8 mouse cellular contexts compared by ENCODE assay signal in genomic region chr8:4212809-4213209, GRCm38 (mm10). TPM values are rescaled to one million over a fixed set of nuclear protein-coding genes. Genes with fewer than 3 reads are reported as not detected.
DNase-seq lines count a peak whose midpoint lies in the region; ATAC-seq and TF ChIP-seq lines count a peak whose summit lies in the region.

No protein-coding gene starts in this region.

- H3K4me1 ChIP-seq in heart, embryonic 14.5 days (ENCODE audit: control insufficient read depth in 2 of 2, insufficient read depth in 2 of 2, low read length in 2 of 2) = peaks cover 13 to 21% of the 10 kb centered on the region in 2 experiments
- peaks cover 2 to 15% of the 10 kb centered on the region in 2 experiments; a peak in 3 of 4 replicates for H3K4me1 ChIP-seq in MEL (ENCODE audit: control insufficient read depth in 1 of 2, insufficient read depth in 2 of 2, low read length in 2 of 2)
- peaks cover 26% of the 10 kb centered on the region for H3K4me1 ChIP-seq in forebrain, postnatal 0 days (ENCODE audit: insufficient read depth)
- peaks cover 27% of the 10 kb centered on the region for H3K4me1 ChIP-seq in liver, embryonic 12.5 days
- peaks cover 33% of the 10 kb centered on the region for H3K4me1 ChIP-seq in neural tube, embryonic 14.5 days (ENCODE audit: control insufficient read depth, insufficient read depth, low read length)

- no peak for TF ChIP-seq POLR2A in MEL (IDR thresholded peaks at IDR 0.05; ENCODE audit: control insufficient read depth in 1 of 2, insufficient read depth in 1 of 2, low read depth in 1 of 2, low read length in 2 of 2, poor library complexity in 1 of 2)

- peak overlapping the region; percentile 35 to 45; a peak in 3 of 4 replicates for H3K4me3 ChIP-seq in heart, embryonic 14.5 days (ENCODE audit: control insufficient read depth in 1 of 2, insufficient read depth in 1 of 2, low read depth in 1 of 2, low read length in 2 of 2)
- peak overlapping the region; percentile 60 to 88 for H3K4me3 ChIP-seq in MEL (ENCODE audit: control insufficient read depth in 1 of 2, insufficient read depth in 1 of 2, low read depth in 2 of 2, low read length in 2 of 2)
- H3K4me3 ChIP-seq in forebrain, postnatal 0 days (ENCODE audit: low read depth, low read length) = peak overlapping the region; percentile 39
- peak overlapping the region; percentile 39 for H3K4me3 ChIP-seq in liver, embryonic 12.5 days
- peak overlapping the region; percentile 40 for H3K4me3 ChIP-seq in neural tube, embryonic 14.5 days (ENCODE audit: low read depth, low read length)

- no peaks in the 10 kb centered on the region for H3K9me3 ChIP-seq in heart, embryonic 14.5 days (ENCODE audit: control insufficient read depth, low read length)
- H3K9me3 ChIP-seq in MEL (replicated peaks; ENCODE audit: insufficient read depth, low read length) = no peaks in the 10 kb centered on the region
- no peaks in the 10 kb centered on the region for H3K9me3 ChIP-seq in forebrain, postnatal 0 days (ENCODE audit: low read length)
- H3K9me3 ChIP-seq in liver, embryonic 12.5 days (replicated peaks) = no peaks in the 10 kb centered on the region
- no peaks in the 10 kb centered on the region for H3K9me3 ChIP-seq in neural tube, embryonic 14.5 days (ENCODE audit: control insufficient read depth, low read length)

- no peak for TF ChIP-seq RAD21 in MEL (IDR thresholded peaks at IDR 0.05; ENCODE audit: low read depth, low read length)

- no peak for ATAC-seq in heart, embryonic 14.5 days (ENCODE audit: insufficient number of reproducible peaks, insufficient read depth, low FRiP score, low read depth)
- no peak for ATAC-seq in forebrain, postnatal 0 days
- ATAC-seq in liver, embryonic 12.5 days = peak; percentile 23
- ATAC-seq in neural tube, embryonic 14.5 days (ENCODE audit: low read depth) = peak; percentile 2; the same call in 1 of the 2 replicates

- intact Hi-C loops in heart, postnatal 25 days (cut with DNase I) = no loop called here

- TF ChIP-seq EP300 in MEL (IDR thresholded peaks at IDR 0.05; ENCODE audit: low read depth in 1 of 2, low read length in 2 of 2) = no peak

- peak overlapping the region; percentile 41 for H3K9ac ChIP-seq in heart, embryonic 14.5 days (ENCODE audit: low read length)
- peak overlapping the region; percentile 45 for H3K9ac ChIP-seq in MEL (ENCODE audit: control insufficient read depth, low read depth, low read length, poor library complexity, severe bottlenecking)
- H3K9ac ChIP-seq in forebrain, postnatal 0 days = peak overlapping the region; percentile 56
- H3K9ac ChIP-seq in liver, embryonic 12.5 days = no peak overlapping the region
- H3K9ac ChIP-seq in neural tube, embryonic 14.5 days (replicated peaks; ENCODE audit: low read depth, low read length) = peak overlapping the region; percentile 59

- peaks cover 46% of the 10 kb centered on the region for H3K27me3 ChIP-seq in heart, embryonic 14.5 days (ENCODE audit: control insufficient read depth, insufficient read depth, low read length)
- H3K27me3 ChIP-seq in MEL (ENCODE audit: control insufficient read depth in 1 of 2, insufficient read depth in 2 of 2, low read length in 2 of 2) = no peaks in the 10 kb centered on the region
- H3K27me3 ChIP-seq in forebrain, postnatal 0 days (ENCODE audit: insufficient read depth, low read length) = no peaks in the 10 kb centered on the region
- peaks cover 97% of the 10 kb centered on the region for H3K27me3 ChIP-seq in liver, embryonic 12.5 days (replicated peaks)
- H3K27me3 ChIP-seq in neural tube, embryonic 14.5 days (ENCODE audit: control insufficient read depth, insufficient read depth, low read length) = no peaks in the 10 kb centered on the region

- WGBS in heart, embryonic 14.5 days = 2% methylated on average over 25 of the region's 25 CpGs
- WGBS in forebrain, postnatal 0 days = 3% methylated on average over 25 of the region's 25 CpGs
- 2% methylated on average over 25 of the region's 25 CpGs for WGBS in liver, embryonic 12.5 days (ENCODE audit: insufficient replicate concordance)
- WGBS in neural tube, embryonic 14.5 days = 2% methylated on average over 25 of the region's 25 CpGs

- no peaks in the 10 kb centered on the region for H3K36me3 ChIP-seq in heart, embryonic 14.5 days (ENCODE audit: control insufficient read depth, insufficient read depth, low read length)
- no peaks in the 10 kb centered on the region; a peak in 1 of 4 replicates for H3K36me3 ChIP-seq in MEL (ENCODE audit: control insufficient read depth in 1 of 2, insufficient read depth in 2 of 2, low read length in 2 of 2)
- H3K36me3 ChIP-seq in forebrain, postnatal 0 days (ENCODE audit: insufficient read depth) = peaks cover 20% of the 10 kb centered on the region
- no peaks in the 10 kb centered on the region for H3K36me3 ChIP-seq in liver, embryonic 12.5 days
- H3K36me3 ChIP-seq in neural tube, embryonic 14.5 days (ENCODE audit: control insufficient read depth, insufficient read depth, low read length) = peaks cover 26% of the 10 kb centered on the region; the same call in 1 of the 2 replicates

- H3K79me2 ChIP-seq in MEL (ENCODE audit: control insufficient read depth, insufficient read depth, low read length, poor library complexity) = no peaks in the 10 kb centered on the region

- peak overlapping the region; percentile 75 for H3K4me2 ChIP-seq in heart, embryonic 14.5 days (ENCODE audit: low read length)
- H3K4me2 ChIP-seq in forebrain, postnatal 0 days (ENCODE audit: low read depth) = peak overlapping the region; percentile 85
- peak overlapping the region; percentile 74 for H3K4me2 ChIP-seq in liver, embryonic 12.5 days
- peak overlapping the region; percentile 94 for H3K4me2 ChIP-seq in neural tube, embryonic 14.5 days (ENCODE audit: low read depth, low read length)

- H3K27ac ChIP-seq in heart, embryonic 14.5 days (replicated peaks in 1 of 2; ENCODE audit: control insufficient read depth in 1 of 2, insufficient read depth in 1 of 2, low read depth in 2 of 2, low read length in 2 of 2) = no peak overlapping the region
- H3K27ac ChIP-seq in MEL (ENCODE audit: control insufficient read depth, low read depth, low read length) = no peak overlapping the region
- H3K27ac ChIP-seq in forebrain, postnatal 0 days (ENCODE audit: low read depth, low read length) = peak overlapping the region; percentile 57; the same call in 1 of the 2 replicates
- H3K27ac ChIP-seq in liver, embryonic 12.5 days = no peak overlapping the region
- H3K27ac ChIP-seq in neural tube, embryonic 14.5 days (ENCODE audit: low read depth, low read length) = peak overlapping the region; percentile 12; the same call in 1 of the 2 replicates

- no peak for TF ChIP-seq CTCF in MEL (IDR thresholded peaks at IDR 0.05 in 2 of 3, conservative IDR thresholded peaks at IDR 0.05 in 1 of 3; ENCODE audit: control insufficient read depth in 1 of 3, insufficient read depth in 1 of 3, low read depth in 2 of 3, low read length in 3 of 3, poor library complexity in 1 of 3, severe bottlenecking in 1 of 3)
- TF ChIP-seq CTCF in forebrain, postnatal 0 days (IDR thresholded peaks at IDR 0.05; ENCODE audit: low read depth) = no peak

- DNase-seq in heart, postnatal 25 days (ENCODE audit: low spot score) = no peak
- peak; percentile 46 for DNase-seq in MEL (ENCODE audit: low read depth, low spot score)
- DNase-seq in forebrain, postnatal 0 days = peak; percentile 46
- DNase-seq in cerebellum, adult 11-12 months = no peak
- no peak for DNase-seq in retina, embryonic 14.5 days (ENCODE audit: low spot score)

RNA-seq across cellular contexts. Expression of gene Prr36, which starts 4.5 kb away (rescaled TPM):
- 0.19 and 0.47 TPM in 2 replicates for polyA plus RNA-seq in heart, embryonic 14.5 days (2014; fragmentation: Nextera tagmentation; extraction: Ambion mirVana)
- not detected for total RNA-seq in heart, postnatal 25 days (2021)
- total RNA-seq in MEL (2012; rRNA removed) = 0.03 and 0.08 TPM in 2 replicates
- polyA plus RNA-seq in MEL (2012; ENCODE audit: insufficient read depth in 1 of 2, insufficient read length in 2 of 2, low read depth in 1 of 2, low replicate concordance in 2 of 2, missing spikeins in 1 of 2) = under 1 TPM in 1 of 2 experiments, not detected in 1; 0.58 TPM
- total RNA-seq in forebrain, postnatal 0 days (2014; rRNA removed) = 12.7 and 14.8 TPM in 2 replicates
- polyA plus RNA-seq in forebrain, postnatal 0 days (2015; fragmentation: Nextera tagmentation; extraction: Ambion mirVana) = 28.8 and 37.2 TPM in 2 replicates
- 0.25 and 0.43 TPM in 2 replicates for polyA plus RNA-seq in liver, embryonic 12.5 days (2016; fragmentation: Nextera tagmentation; extraction: Ambion mirVana)
- polyA plus RNA-seq in neural tube, embryonic 14.5 days (2014; fragmentation: Nextera tagmentation; extraction: Ambion mirVana) = 48.5 and 53.3 TPM in 2 replicates

RNA-seq across cellular contexts. Expression of gene Lrrc8e, which starts 13.8 kb away (rescaled TPM):
- polyA plus RNA-seq in heart, embryonic 14.5 days (2014; fragmentation: Nextera tagmentation; extraction: Ambion mirVana) = not detected in 2 replicates
- total RNA-seq in heart, postnatal 25 days (2021) = under 1 TPM; 0.08 to 0.34 TPM
- 0.35 and 0.49 TPM in 2 replicates for total RNA-seq in MEL (2012; rRNA removed)
- polyA plus RNA-seq in MEL (2012; ENCODE audit: insufficient read depth in 1 of 2, insufficient read length in 2 of 2, low read depth in 1 of 2, low replicate concordance in 2 of 2, missing spikeins in 1 of 2) = under 1 TPM in 1 of 2 experiments, not detected in 1; 0.36 TPM
- not detected in 2 replicates for total RNA-seq in forebrain, postnatal 0 days (2014; rRNA removed)
- 0.08 TPM in 1 of 2 replicates, not detected in the other for polyA plus RNA-seq in forebrain, postnatal 0 days (2015; fragmentation: Nextera tagmentation; extraction: Ambion mirVana)
- polyA plus RNA-seq in liver, embryonic 12.5 days (2016; fragmentation: Nextera tagmentation; extraction: Ambion mirVana) = 0.18 and 0.37 TPM in 2 replicates
- 0.07 TPM in 1 of 2 replicates, not detected in the other for polyA plus RNA-seq in neural tube, embryonic 14.5 days (2014; fragmentation: Nextera tagmentation; extraction: Ambion mirVana)

RNA-seq across cellular contexts. Expression of gene Map2k7, which starts 25.7 kb away (rescaled TPM):
- 14.9 and 16.9 TPM in 2 replicates for polyA plus RNA-seq in heart, embryonic 14.5 days (2014; fragmentation: Nextera tagmentation; extraction: Ambion mirVana)
- 10 to 100 TPM; 68.9 to 69.9 TPM for total RNA-seq in heart, postnatal 25 days (2021)
- total RNA-seq in MEL (2012; rRNA removed) = 25.8 and 26.3 TPM in 2 replicates
- 100 to 1,000 TPM in 1 of 2 experiments, not detected in 1; 115 TPM for polyA plus RNA-seq in MEL (2012; ENCODE audit: insufficient read depth in 1 of 2, insufficient read length in 2 of 2, low read depth in 1 of 2, low replicate concordance in 2 of 2, missing spikeins in 1 of 2)
- 26.3 and 45.8 TPM in 2 replicates for total RNA-seq in forebrain, postnatal 0 days (2014; rRNA removed)
- 19.2 and 24.4 TPM in 2 replicates for polyA plus RNA-seq in forebrain, postnatal 0 days (2015; fragmentation: Nextera tagmentation; extraction: Ambion mirVana)
- 18.0 and 21.1 TPM in 2 replicates for polyA plus RNA-seq in liver, embryonic 12.5 days (2016; fragmentation: Nextera tagmentation; extraction: Ambion mirVana)
- 17.4 and 22.1 TPM in 2 replicates for polyA plus RNA-seq in neural tube, embryonic 14.5 days (2014; fragmentation: Nextera tagmentation; extraction: Ambion mirVana)

RNA-seq across cellular contexts. Expression of gene Gm49320, which starts 25.9 kb away (rescaled TPM):
- 0.22 and 0.53 TPM in 2 replicates for polyA plus RNA-seq in heart, embryonic 14.5 days (2014; fragmentation: Nextera tagmentation; extraction: Ambion mirVana)
- not detected for total RNA-seq in heart, postnatal 25 days (2021)
- not detected in 2 replicates for total RNA-seq in MEL (2012; rRNA removed)
- polyA plus RNA-seq in MEL (2012; ENCODE audit: insufficient read depth in 1 of 2, insufficient read length in 2 of 2, low read depth in 1 of 2, low replicate concordance in 2 of 2, missing spikeins in 1 of 2) = 1 to 10 TPM in 1 of 2 experiments, not detected in 1; 2.0 TPM
- 1.3 TPM in 1 of 2 replicates, not detected in the other for total RNA-seq in forebrain, postnatal 0 days (2014; rRNA removed)
- 0.10 and 0.67 TPM in 2 replicates for polyA plus RNA-seq in forebrain, postnatal 0 days (2015; fragmentation: Nextera tagmentation; extraction: Ambion mirVana)
- 0.18 and 0.43 TPM in 2 replicates for polyA plus RNA-seq in liver, embryonic 12.5 days (2016; fragmentation: Nextera tagmentation; extraction: Ambion mirVana)
- polyA plus RNA-seq in neural tube, embryonic 14.5 days (2014; fragmentation: Nextera tagmentation; extraction: Ambion mirVana) = 0.89 and 1.3 TPM in 2 replicates

RNA-seq across cellular contexts. Expression of gene Tgfbr3l, which starts 35.2 kb away (rescaled TPM):
- 2.5 and 2.6 TPM in 2 replicates for polyA plus RNA-seq in heart, embryonic 14.5 days (2014; fragmentation: Nextera tagmentation; extraction: Ambion mirVana)
- 1 to 10 TPM; 2.4 to 2.5 TPM for total RNA-seq in heart, postnatal 25 days (2021)
- 2.2 TPM in 2 replicates for total RNA-seq in MEL (2012; rRNA removed)
- 10 to 100 TPM in 1 of 2 experiments, not detected in 1; 14.2 TPM for polyA plus RNA-seq in MEL (2012; ENCODE audit: insufficient read depth in 1 of 2, insufficient read length in 2 of 2, low read depth in 1 of 2, low replicate concordance in 2 of 2, missing spikeins in 1 of 2)
- 8.4 and 18.6 TPM in 2 replicates for total RNA-seq in forebrain, postnatal 0 days (2014; rRNA removed)
- 1.1 and 1.3 TPM in 2 replicates for polyA plus RNA-seq in forebrain, postnatal 0 days (2015; fragmentation: Nextera tagmentation; extraction: Ambion mirVana)
- polyA plus RNA-seq in liver, embryonic 12.5 days (2016; fragmentation: Nextera tagmentation; extraction: Ambion mirVana) = 1.3 and 1.4 TPM in 2 replicates
- 4.2 and 6.5 TPM in 2 replicates for polyA plus RNA-seq in neural tube, embryonic 14.5 days (2014; fragmentation: Nextera tagmentation; extraction: Ambion mirVana)

Comparison
In these comparisons a context has a peak if more than half of its experiments do, and no peak if none do; other contexts are left out.
1. ATAC-seq: peak in liver, embryonic 12.5 days (single experiment) and neural tube, embryonic 14.5 days (single experiment); none in heart, embryonic 14.5 days (single experiment) and forebrain, postnatal 0 days (single experiment).
2. H3K27ac ChIP-seq: peak in forebrain, postnatal 0 days (single experiment) and neural tube, embryonic 14.5 days (single experiment); none in heart, embryonic 14.5 days (0 of 2), MEL (single experiment) and liver, embryonic 12.5 days (single experiment).
3. DNase-seq: peak in MEL (single experiment) and forebrain, postnatal 0 days (single experiment); none in heart, postnatal 25 days (single experiment), cerebellum, adult 11-12 months (single experiment) and retina, embryonic 14.5 days (single experiment).
4. RNA of gene Prr36, which starts 4.5 kb away (polyA plus RNA-seq): 48.5 to 53.3 TPM in neural tube, embryonic 14.5 days and 28.8 to 37.2 TPM in forebrain, postnatal 0 days; 0.58 TPM in MEL, 0.19 to 0.47 TPM in heart, embryonic 14.5 days and 0.25 to 0.43 TPM in liver, embryonic 12.5 days; every median in the first group is over 10 times any median in the second.
5. Peak in every context shown above with its lines, with median percentiles within 50 percentile points of each other: H3K4me2 ChIP-seq and H3K4me3 ChIP-seq.